Mouse (Mus musculus): ENCODE results near the gene Henmt1.

Henmt1 gene

GRCm38 (mm10) chr3:108938691-108939090 lies 982 bp upstream of the Henmt1 start:
- no peak for DNase-seq (ENCODE audit: low read depth in 1 of 2, low spot score in 2 of 2)

DNA sequence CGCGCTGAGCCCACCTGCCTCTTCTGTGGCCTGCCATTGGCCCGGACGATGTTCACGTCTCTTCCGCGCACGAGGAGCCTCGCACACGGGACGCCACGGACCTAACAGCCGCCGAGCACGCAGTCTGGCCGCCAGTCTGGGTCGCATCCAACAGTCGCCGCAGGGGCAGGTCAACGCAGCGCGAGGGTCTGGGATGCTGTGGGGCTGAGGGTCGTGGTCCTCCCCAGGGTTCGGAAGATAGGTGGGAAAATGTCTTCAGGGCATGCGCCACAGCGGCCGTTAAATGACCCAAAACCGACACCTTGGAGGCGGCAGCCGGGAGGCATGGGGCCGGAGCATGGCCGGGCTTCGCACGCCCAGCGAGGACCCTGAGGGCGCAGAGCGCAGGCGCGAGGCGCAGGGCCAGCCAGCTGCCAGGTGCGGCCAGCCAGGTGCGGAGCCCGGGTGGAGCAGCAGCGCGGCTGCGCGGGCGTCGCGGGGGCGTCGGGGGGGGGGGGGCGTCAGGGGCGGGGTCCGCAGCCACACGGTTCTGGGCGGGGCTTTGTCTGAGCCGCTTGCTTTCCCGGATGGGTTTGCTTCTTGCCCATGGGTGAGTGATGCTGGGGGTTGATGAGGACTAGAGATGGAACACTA lies 444 bp downstream of the Henmt1 start, which contains the start of gene Gm9857:
Gene Gm9857, minus strand, starts transcription at position 445 of the 633 bp plus-strand sequence.
- DNase-seq (ENCODE audit: low read depth in 1 of 2, low spot score in 2 of 2): no peak

DNA sequence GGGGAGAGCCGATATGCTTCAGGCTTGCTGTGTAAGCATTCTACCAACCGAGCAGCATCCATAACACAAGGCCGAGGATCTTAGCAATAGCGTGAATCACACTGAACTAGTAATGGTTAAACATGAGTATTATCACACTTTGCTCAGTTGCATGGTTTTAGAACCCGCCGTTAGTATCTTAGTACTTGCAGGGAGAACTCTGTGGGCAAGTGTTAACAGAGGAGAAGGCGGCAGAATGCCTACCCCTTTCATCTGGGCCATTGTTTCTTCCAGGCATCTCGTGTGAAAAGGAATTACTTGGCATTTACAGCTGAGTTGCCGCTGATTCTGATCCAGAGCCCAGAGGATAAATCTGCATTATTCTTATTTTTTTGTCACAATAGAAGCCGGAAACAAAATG lies 1.3 kb downstream of the Henmt1 start:
- no peak for DNase-seq (ENCODE audit: low read depth in 1 of 2, low spot score in 2 of 2)

DNA sequence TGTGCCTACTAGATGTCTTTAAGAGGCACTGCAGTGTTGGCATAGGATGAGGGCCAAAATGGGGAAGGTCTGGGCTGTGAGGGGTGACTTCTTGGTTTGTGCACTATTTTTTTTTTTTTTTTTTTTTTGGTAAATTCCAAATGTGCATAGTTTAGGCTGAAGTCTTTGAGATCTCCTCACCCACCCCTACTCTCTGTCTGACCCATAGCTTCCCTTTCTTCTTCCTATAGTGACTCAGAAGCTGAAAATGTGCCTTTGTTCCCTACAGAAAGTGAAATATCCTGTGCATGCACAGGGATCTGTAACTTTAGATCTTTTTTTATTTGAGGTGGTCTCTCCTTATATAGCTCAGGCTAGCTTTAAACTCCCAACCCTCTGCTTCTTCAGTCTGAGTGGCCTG lies 18.3 kb downstream of the Henmt1 start:
- DNase-seq (ENCODE audit: low read depth in 1 of 2, low spot score in 2 of 2): no peak

- DNase-seq (ENCODE audit: low read depth in 1 of 2, low spot score in 2 of 2): no peak
These were observed 20.1 kb downstream of the Henmt1 start for GRCm38 (mm10) chr3:108959680-108960295.

DNA sequence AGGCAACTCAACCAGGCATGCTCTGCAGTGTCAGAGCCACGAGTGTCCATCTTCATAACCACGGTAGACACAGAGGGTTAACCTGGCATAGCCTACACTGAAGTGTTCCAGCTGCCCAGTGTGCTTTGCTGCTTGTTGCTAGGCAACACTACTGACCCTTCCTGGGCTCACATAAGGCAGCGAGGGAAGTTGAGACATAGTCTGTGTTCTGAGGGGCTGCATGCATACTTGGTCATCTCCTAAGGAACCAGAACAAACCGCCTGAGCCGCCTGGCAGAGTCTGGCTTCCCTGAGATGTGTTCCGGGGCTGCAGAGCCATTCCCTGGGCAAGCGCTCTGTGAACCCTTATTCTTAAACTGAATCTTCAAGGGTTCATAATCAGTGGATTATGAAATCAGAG lies 21.6 kb downstream of the Henmt1 start:
- no peak for DNase-seq (ENCODE audit: low read depth in 1 of 2, low spot score in 2 of 2)

GRCm38 (mm10) chr3:108961655-108962054 lies 22.0 kb downstream of the Henmt1 start:
- no peak for DNase-seq (ENCODE audit: low read depth in 1 of 2, low spot score in 2 of 2)

GRCm38 (mm10) chr3:108963278-108963677 lies 23.6 kb downstream of the Henmt1 start:
- DNase-seq (ENCODE audit: low read depth in 1 of 2, low spot score in 2 of 2): no peak

DNA sequence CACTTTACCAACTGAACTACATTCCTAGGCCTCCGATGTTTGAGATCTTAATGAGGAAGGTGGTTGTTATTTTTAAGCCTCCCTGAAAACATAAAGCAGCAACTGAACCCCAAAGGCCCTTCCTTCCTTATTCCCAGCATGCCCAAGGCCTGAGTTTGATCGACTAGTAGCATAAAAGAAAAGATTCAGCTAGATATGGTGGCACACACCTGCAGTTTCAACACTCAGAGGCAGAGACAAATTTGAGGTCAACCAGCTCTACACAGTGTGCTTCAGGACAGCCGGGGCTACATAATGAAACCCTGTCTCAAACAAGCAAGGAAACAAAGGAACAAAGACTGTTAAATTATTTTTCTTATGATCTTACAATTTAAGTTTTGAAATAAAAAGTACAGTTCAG lies 24.1 kb downstream of the Henmt1 start:
- DNase-seq (ENCODE audit: low read depth in 1 of 2, low spot score in 2 of 2): no peak

GRCm38 (mm10) chr3:108964361-108965044 lies 24.8 kb downstream of the Henmt1 start:
- DNase-seq (ENCODE audit: low read depth in 1 of 2, low spot score in 2 of 2): no peak

GRCm38 (mm10) chr3:108966051-108966450 lies 26.4 kb downstream of the Henmt1 start:
- DNase-seq (ENCODE audit: low read depth in 1 of 2, low spot score in 2 of 2): no peak

DNA sequence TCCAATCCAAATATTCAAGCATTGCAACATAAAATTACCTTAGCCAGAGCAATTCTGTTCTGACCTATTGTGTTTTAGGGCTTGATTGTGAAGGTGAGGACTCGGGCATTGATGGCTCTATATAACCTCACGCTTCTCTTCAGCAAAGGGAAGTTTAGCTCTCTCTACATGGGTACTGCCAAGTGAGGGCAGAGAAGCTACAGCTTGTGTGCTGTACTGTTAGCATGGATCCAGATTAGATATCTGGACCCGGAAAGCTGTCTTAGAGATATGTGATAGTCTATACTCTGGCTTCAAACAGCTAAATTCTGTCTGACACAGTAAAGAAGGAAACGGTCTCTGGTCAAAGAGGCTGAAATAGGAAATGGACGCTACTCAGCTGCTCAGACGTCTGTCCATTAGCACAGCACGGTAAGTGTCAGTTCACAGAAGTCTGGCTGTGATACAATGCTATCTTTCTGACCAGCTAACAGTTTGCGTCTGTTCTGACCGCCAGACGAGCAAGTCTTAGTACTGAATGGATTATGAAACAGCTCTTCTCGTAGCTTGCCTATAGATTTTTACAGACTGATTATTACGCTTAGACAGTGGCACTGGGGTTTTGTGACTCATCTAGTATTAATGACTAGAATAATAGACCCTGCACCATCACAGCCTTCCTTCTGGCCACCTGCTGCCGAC lies 34.4 kb downstream of the Henmt1 start:
- no peak for DNase-seq (ENCODE audit: low read depth in 1 of 2, low spot score in 2 of 2)

DNA sequence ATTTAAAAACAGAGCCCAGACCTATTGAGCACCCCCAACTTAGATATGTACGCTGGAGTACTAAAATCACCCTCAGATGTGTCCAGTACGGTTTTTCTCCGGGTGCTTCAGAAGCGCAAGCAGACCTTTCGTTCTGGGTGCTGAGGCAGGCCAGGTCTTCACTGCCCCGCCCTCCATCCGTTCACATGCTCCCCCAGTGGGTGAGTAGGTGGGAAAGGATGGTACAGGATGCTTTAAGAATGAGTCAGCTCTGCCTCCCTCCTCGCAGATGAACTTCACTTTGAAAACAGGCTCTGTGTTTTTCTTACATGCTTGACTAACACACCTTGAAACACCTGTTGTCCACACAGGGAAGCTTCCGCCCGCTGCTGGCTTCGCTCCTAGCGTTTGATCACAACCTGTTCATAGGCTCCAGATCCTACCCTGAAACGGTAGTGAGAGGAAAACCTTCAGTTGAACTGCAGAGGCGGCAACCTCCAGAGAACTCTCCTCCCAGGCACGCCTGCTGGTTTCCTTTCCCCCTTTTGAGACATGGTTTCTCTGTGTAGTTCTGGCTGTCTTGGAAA lies 35.3 kb downstream of the Henmt1 start:
- no peak for DNase-seq (ENCODE audit: low read depth in 1 of 2, low spot score in 2 of 2)

GRCm38 (mm10) chr3:108977340-108978030 lies 37.8 kb downstream of the Henmt1 start:
- DNase-seq (ENCODE audit: low read depth in 1 of 2, low spot score in 2 of 2): no peak

DNA sequence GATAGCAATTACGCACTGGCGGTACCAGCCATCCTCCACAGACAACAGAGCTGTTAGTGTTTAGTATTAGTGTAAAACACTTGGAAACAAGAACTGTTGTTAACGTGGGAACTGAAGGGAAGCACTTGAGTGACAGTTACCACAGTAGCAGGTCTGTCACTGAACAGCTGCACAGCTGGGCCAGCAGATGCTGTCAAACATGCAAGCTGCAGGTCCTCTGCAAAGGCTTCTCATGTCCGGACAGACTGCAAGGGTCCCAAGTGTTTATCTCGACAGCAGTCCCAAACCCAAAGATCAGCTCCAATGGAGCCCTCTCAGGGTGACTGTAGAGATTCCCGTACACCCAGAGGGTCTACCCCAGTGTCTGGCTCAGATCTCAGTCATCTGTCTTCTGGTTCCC lies 42.3 kb downstream of the Henmt1 start:
- no peak for DNase-seq (ENCODE audit: low read depth in 1 of 2, low spot score in 2 of 2)

DNA sequence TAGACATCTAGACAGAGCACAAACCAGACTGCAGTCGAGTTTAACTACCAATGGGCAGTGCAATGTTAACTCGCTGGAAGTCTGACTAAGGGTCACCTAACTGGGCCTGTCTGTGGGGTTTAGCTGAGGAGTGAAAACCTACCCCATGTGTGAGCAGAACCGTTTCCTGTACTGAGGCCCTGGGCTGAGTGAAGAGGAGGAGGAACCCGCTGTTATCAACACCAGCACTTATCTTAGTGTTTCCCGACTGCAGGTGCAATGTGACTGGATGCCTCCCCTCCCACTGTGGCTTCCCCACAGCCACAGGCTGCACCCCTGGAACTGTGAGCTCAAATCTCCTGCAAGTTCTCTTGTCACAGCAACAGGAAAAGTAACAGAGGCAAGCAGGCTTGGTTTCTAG lies 44.3 kb downstream of the Henmt1 start:
- no peak for DNase-seq (ENCODE audit: low read depth in 1 of 2, low spot score in 2 of 2)

DNA sequence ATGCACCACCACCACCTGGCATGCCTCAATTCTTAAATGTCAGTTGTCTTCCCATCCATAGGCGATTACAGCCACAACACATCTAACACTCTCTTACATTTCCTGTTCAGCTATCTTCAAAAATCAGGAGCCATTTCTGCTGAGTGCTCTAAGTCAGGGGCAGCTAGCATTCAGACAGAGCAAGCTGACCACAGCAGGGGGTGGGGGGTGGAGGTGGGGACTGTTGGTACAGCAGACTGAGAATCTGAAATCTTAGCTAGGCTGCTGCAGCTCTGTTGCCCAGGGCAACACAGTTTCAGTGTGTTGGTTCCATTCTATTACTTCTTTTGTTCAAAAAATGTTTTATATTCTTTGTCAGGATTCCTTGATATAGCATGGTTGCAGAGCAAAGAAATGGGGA lies 46.9 kb downstream of the Henmt1 start:
- DNase-seq (ENCODE audit: low read depth in 1 of 2, low spot score in 2 of 2): no peak

DNA sequence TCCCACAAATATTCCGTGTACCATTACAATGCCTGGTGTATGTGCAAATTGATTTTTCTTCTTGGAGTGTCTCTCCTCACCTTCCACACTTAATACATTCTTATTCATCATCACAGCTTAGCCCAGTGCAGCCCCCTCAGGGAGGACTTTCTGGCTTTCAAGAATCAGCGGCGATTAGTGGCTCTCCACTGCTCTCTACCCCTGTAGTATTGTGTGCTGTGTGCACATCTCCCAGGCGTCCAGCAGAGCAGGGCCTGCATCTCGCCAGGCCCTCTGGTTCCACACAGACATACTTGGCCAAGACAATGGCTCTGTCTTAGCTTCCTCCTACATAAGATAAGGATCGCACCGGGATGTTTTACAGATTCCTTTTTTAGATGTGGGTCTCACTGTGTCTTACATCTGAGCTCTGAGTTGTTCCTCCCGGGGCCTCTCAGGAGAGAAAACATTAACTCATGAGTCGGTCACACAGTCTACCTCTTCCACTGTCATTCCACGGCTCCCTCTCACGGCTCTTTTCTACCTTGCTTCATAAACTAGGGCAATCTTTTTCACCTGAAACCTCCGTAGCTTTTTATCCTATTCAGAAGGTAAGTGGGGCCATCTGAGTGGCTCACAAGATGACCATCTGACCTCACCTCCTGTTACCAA lies 47.5 kb downstream of the Henmt1 start:
- no peak for DNase-seq (ENCODE audit: low read depth in 1 of 2, low spot score in 2 of 2)

DNA sequence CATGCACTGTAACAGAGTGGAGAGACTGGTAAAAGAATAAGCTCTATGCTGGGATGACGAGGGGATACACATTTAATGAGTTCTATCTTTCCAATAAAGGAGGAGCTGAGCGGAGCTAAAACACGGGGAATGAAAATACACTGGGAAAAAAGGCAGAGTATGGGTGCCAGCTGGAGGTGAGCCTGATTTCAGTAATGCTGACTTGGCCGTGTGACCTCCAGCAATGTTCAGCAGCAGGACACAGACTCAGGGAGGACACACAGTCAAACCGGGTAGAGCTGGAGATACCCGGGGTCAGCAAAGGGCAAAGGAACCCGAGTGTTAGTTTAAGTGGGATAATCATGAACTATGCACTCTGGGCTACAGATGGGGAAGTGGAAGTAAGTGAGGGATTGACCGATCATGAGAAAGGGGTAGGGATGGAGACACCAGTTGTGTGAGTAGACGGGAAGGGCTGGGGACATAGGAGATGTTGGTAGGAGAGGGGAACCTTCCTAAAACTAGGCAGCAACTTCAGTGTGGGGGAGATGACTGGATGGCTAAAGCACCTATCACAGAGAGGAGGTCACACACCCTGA lies 50.4 kb downstream of the Henmt1 start:
- DNase-seq (ENCODE audit: low read depth in 1 of 2, low spot score in 2 of 2): no peak

DNA sequence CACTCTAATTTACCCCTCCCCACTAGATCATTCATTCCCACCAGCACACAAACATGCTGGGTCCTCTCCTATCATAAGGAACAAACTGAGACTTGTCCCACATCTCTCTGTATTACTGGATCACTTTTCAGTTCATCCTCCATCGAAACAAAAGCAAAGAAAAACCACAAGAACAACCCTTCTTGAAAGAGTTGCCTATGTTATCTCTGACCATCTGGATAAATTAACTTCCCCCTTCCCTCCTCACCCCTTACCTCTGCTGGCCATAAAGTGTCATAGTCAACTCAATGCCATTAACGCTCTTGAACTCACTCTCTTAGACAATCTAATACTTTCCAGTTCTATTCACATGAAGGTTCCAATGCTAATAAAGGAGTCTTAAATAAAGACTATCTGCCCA lies 54.8 kb downstream of the Henmt1 start:
- DNase-seq (ENCODE audit: low read depth in 1 of 2, low spot score in 2 of 2): no peak
